ENCODE assay signal across 25 mouse cellular contexts in genomic region chr7:98959246-98959645, GRCm38 (mm10).
DNase-seq lines count a peak whose midpoint lies in the region; ATAC-seq and TF ChIP-seq lines count a peak whose summit lies in the region.
"Had no signal": no experiment of that assay in that cellular context is flagged by ENCODE, and none has a peak within 500 bp of the region (broad histone marks: within the 10 kb centered on the region; RNA-seq: fewer than 3 reads in every experiment).

No protein-coding gene starts in this region.

- no peak overlapping the region for H3K27ac ChIP-seq in kidney, embryonic 16.5 days (ENCODE audit: low read length)
- no peak overlapping the region for H3K27ac ChIP-seq in midbrain, embryonic 11.5 days (ENCODE audit: low read depth, low read length)
- H3K27ac ChIP-seq in midbrain, postnatal 0 days (ENCODE audit: low read depth, low read length): no peak overlapping the region
- H3K27ac ChIP-seq in limb, embryonic 12.5 days: peak overlapping the region; percentile 56
- H3K27ac ChIP-seq: embryonic facial prominence, embryonic 15.5 days; forebrain, embryonic 10.5 days; forebrain, embryonic 12.5 days had no signal

- H3K4me3 ChIP-seq in kidney, embryonic 16.5 days (ENCODE audit: low read length): no peak overlapping the region
- no peak overlapping the region for H3K4me3 ChIP-seq in midbrain, embryonic 11.5 days (ENCODE audit: low read depth, low read length)
- no peak overlapping the region for H3K4me3 ChIP-seq in midbrain, postnatal 0 days (ENCODE audit: low read depth, low read length)
- H3K4me3 ChIP-seq in limb, embryonic 12.5 days (replicated peaks): no peak overlapping the region
- H3K4me3 ChIP-seq: embryonic facial prominence, embryonic 13.5 days; embryonic facial prominence, embryonic 15.5 days; erythroblast, embryonic 14.5 days; forebrain, embryonic 10.5 days; forebrain, embryonic 12.5 days had no signal

- no peaks in the 10 kb centered on the region for H3K9me3 ChIP-seq in kidney, embryonic 16.5 days (ENCODE audit: low read length)
- no peaks in the 10 kb centered on the region for H3K9me3 ChIP-seq in midbrain, embryonic 11.5 days (ENCODE audit: control insufficient read depth, low read length)
- no peaks in the 10 kb centered on the region for H3K9me3 ChIP-seq in midbrain, postnatal 0 days (ENCODE audit: low read length)
- H3K9me3 ChIP-seq in limb, embryonic 12.5 days: no peaks in the 10 kb centered on the region
- H3K9me3 ChIP-seq: embryonic facial prominence, embryonic 13.5 days; embryonic facial prominence, embryonic 15.5 days; forebrain, embryonic 10.5 days; forebrain, embryonic 12.5 days had no signal

- no peak for TF ChIP-seq CTCF in midbrain, postnatal 0 days (IDR thresholded peaks at IDR 0.05)

- DNase-seq in kidney, adult 9 months: peak; percentile 9
- DNase-seq in midbrain, embryonic 11.5 days (ENCODE audit: low spot score, missing footprints): peak; percentile 69
- no peak for DNase-seq in midbrain, postnatal 0 days (ENCODE audit: low spot score)
- DNase-seq in cerebellum, postnatal 4 days (ENCODE audit: low spot score in 2 of 2): no peak
- no peak for DNase-seq in MN1 (ENCODE audit: low spot score)
- DNase-seq: adrenal gland, adult 8-10 months; adrenal gland, postnatal 14 days; adrenal gland, postnatal 36 days; cerebellum, adult 11-12 months; cerebellum, adult 2 months; cerebellum, adult 9-10 months; cerebellum, postnatal 10 days; cerebellum, postnatal 25 days; embryo, embryonic 11 days had no signal

- no peak for ATAC-seq in kidney, embryonic 16.5 days (ENCODE audit: low FRiP score, low TSS enrichment)
- ATAC-seq in midbrain, embryonic 11.5 days (ENCODE audit: low FRiP score): no peak
- ATAC-seq in midbrain, postnatal 0 days (ENCODE audit: low FRiP score): no peak
- no peak for ATAC-seq in limb, embryonic 12.5 days (ENCODE audit: insufficient number of reproducible peaks, insufficient read depth, low FRiP score, low TSS enrichment, low read depth)
- ATAC-seq: activated CD4-positive, CD25-positive, alpha-beta regulatory T cell, adult 4 months; forebrain, embryonic 14.5 days; forebrain, embryonic 16.5 days; Patski had no signal

- H3K36me3 ChIP-seq in kidney, embryonic 16.5 days (ENCODE audit: insufficient read depth, low read length): no peaks in the 10 kb centered on the region
- no peaks in the 10 kb centered on the region for H3K36me3 ChIP-seq in midbrain, embryonic 11.5 days (ENCODE audit: control insufficient read depth, insufficient read depth, low read length)
- H3K36me3 ChIP-seq in midbrain, postnatal 0 days (ENCODE audit: insufficient read depth, low read length): no peaks in the 10 kb centered on the region
- H3K36me3 ChIP-seq in limb, embryonic 12.5 days: no peaks in the 10 kb centered on the region
- H3K36me3 ChIP-seq: embryonic facial prominence, embryonic 13.5 days; embryonic facial prominence, embryonic 15.5 days; forebrain, embryonic 10.5 days; forebrain, embryonic 12.5 days had no signal

- H3K4me1 ChIP-seq in kidney, embryonic 16.5 days (ENCODE audit: insufficient read depth, low read length): peaks cover 33% of the 10 kb centered on the region
- no peaks in the 10 kb centered on the region for H3K4me1 ChIP-seq in midbrain, embryonic 11.5 days (ENCODE audit: control insufficient read depth, insufficient read depth, low read length)
- H3K4me1 ChIP-seq in midbrain, postnatal 0 days (ENCODE audit: insufficient read depth, low read length): no peaks in the 10 kb centered on the region
- peaks cover 79% of the 10 kb centered on the region for H3K4me1 ChIP-seq in limb, embryonic 12.5 days (replicated peaks)

- 93% methylated on average over 5 of the region's 5 CpGs for WGBS in kidney, embryonic 16.5 days
- WGBS in midbrain, embryonic 11.5 days: 88% methylated on average over 5 of the region's 5 CpGs
- WGBS in midbrain, postnatal 0 days: 90% methylated on average over 5 of the region's 5 CpGs
- WGBS in limb, embryonic 12.5 days: 84% methylated on average over 5 of the region's 5 CpGs

- no peak overlapping the region for H3K9ac ChIP-seq in kidney, embryonic 16.5 days (replicated peaks; ENCODE audit: low read length)
- no peak overlapping the region for H3K9ac ChIP-seq in midbrain, embryonic 11.5 days (ENCODE audit: low read length)
- H3K9ac ChIP-seq in midbrain, postnatal 0 days (replicated peaks; ENCODE audit: low read length, poor library complexity, severe bottlenecking): no peak overlapping the region
- no peak overlapping the region for H3K9ac ChIP-seq in limb, embryonic 12.5 days (replicated peaks)
- H3K9ac ChIP-seq: embryonic facial prominence, embryonic 13.5 days; embryonic facial prominence, embryonic 15.5 days; forebrain, embryonic 12.5 days had no signal

- H3K27me3 ChIP-seq in kidney, embryonic 16.5 days (ENCODE audit: insufficient read depth, low read length): no peaks in the 10 kb centered on the region
- H3K27me3 ChIP-seq in midbrain, embryonic 11.5 days (ENCODE audit: control insufficient read depth, insufficient read depth, low read length): no peaks in the 10 kb centered on the region
- no peaks in the 10 kb centered on the region for H3K27me3 ChIP-seq in midbrain, postnatal 0 days (ENCODE audit: insufficient read depth, low read length)
- peaks cover 6% of the 10 kb centered on the region for H3K27me3 ChIP-seq in limb, embryonic 12.5 days
- H3K27me3 ChIP-seq: embryonic facial prominence, embryonic 13.5 days; embryonic facial prominence, embryonic 15.5 days; forebrain, embryonic 12.5 days; Patski had no signal

- H3K4me2 ChIP-seq in kidney, embryonic 16.5 days (replicated peaks; ENCODE audit: low read depth, low read length): no peak overlapping the region
- H3K4me2 ChIP-seq in midbrain, embryonic 11.5 days: no peak overlapping the region
- H3K4me2 ChIP-seq in midbrain, postnatal 0 days (ENCODE audit: low read depth, low read length, poor library complexity, severe bottlenecking): no peak overlapping the region
- H3K4me2 ChIP-seq in limb, embryonic 12.5 days: no peak overlapping the region
- H3K4me2 ChIP-seq: embryonic facial prominence, embryonic 13.5 days; embryonic facial prominence, embryonic 15.5 days; forebrain, embryonic 12.5 days had no signal

Comparison
In these comparisons a context has a peak if more than half of its experiments do, and no peak if none do; other contexts are left out.
1. DNase-seq: peak in kidney, adult 9 months (single experiment) and midbrain, embryonic 11.5 days (single experiment); none in midbrain, postnatal 0 days (single experiment), cerebellum, postnatal 4 days (0 of 2) and MN1 (single experiment).